Mouse (Mus musculus) ovary, postnatal 10 days (tissue): ENCODE data around the gene Frs2.
A peak's percentile ranks its signal among the peaks of the same experiment; 100 is the strongest.

Experiments used
- DNase-seq: peaks from one replicate; pipeline ENCODE4 v3.0.0; 2022; ENCODE audit warnings: low spot score

The Frs2 gene

DNA sequence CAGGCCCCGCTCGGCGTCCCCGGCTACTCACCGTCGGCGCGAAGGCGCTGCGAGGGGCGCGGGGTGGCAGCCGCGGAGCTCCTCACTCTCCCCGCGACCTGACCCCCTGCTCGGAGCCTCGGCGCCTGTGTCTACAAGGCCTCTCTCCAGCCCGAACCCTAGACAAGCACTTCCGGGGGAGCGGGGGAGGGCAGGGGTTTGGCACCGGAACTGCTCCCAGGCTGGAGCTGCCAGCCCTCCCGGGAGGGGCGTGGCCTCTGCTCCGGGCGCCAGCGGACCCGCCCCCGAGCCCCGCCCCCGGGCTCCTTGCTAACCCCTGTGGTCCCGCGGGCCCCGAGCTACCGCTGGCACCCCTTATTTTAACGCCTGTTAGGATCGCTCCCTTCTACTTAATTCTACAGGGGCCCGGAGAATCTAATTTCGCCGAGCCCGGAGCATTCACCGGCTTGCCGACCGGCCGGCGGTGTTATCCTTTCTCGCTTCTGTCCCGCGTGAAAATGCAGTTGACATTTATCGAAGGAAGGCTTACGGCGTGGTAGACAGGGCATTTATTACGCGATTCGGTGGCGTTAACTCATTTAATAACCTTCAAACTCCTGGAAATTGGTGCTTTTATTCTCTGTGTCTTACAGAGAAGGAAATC, at the start of gene Frs2:
Frs2 (minus strand) TSS at position 174 of the 643 bp plus-strand sequence.
- DNase-seq: peak; percentile 90

GRCm38 (mm10) chr10:117196696-117197095, 48.4 kb upstream of the Frs2 start:
- no peak for DNase-seq

DNA sequence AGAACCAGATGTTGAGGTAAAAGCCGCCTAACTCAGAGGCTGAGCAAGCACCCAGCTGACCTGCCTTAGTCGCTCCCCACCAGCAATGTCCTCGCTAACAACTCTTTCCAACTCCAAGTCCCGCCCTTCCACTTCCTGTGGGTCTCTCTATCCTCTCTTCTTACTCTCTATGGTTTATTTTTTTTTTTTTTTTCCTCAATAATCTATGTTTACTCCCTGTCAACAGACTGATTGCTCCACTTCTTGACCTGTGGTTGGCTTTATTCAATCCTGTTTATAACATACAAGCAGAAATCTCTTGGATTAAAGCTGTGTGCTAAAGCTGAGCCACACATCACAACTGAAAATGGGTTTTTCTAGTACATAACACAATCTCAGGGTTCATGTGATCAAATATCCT, 47.4 kb upstream of the Frs2 start:
- no peak for DNase-seq

DNA sequence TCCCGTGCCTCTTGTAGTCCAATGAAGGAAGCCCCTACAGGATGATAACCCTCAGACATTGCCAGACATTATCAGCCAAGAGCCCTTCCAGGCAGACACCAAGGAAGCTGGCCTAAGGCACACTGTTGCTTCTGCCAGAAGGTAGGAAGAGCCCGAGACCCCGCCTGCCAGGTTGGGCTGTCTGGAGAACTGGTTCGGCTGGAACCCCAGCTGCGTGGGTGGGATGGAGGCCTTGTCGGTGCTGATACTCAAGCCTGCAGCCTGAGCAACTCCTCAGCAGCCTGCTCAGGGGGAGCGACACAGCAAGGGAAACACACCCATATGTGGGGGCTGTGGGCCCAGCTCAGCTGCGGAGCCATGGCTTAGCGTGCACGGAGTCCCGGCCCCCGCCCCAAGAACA, 46.7 kb upstream of the Frs2 start:
- DNase-seq: no peak

GRCm38 (mm10) chr10:117193364-117193763, 45.0 kb upstream of the Frs2 start:
- no peak for DNase-seq

DNA sequence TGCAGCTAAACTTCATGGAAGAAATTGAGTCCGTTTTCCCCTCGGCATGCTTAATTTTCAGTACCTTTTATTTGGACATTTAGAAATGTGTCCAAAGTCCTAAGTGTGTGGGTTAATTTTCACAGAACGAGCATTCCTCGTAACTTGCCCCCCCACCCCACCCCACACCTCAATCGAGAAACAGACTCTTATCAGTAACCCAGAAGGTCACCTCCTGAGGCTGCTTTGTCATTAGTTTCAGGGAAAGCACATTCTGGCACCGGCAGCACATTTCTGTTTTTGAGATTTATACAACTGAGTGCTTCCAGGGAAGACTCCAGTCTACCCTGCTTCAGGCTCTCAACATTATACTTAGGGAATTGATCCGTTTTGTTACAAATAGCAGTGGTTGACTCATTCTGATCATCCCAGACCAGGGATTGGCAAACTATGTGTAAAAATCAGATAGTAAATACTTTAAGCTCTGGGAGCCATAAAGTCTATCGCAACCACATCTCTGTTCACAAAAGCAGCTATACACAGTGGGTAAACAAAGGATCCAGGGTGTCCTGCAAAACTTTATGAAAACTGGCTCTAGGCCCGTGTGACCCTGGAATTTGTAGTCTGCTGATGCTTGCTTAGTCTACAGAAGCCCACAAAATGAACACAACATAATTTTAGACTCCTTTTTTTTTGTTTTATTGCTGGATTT, 37.2 kb upstream of the Frs2 start:
- DNase-seq: no peak

DNA sequence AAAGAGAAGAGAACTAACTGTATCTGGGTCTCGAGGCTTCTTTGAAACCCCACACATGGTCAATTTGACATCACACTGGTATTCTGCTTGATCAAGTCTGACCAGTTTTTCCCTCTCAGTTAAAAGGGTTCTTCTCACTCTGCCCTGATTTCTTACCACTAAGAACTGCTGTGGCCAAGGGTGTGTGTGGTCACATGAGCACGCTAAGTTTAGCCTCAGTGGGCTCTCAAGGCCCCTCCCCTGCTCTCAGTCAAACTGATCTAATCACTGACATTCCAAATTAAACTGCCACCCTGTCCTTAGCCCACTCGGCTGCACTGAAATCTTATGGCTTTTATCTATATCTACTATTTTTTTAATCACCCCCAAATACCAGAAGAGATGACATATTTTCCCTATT, 32.8 kb upstream of the Frs2 start:
- DNase-seq: no peak

DNA sequence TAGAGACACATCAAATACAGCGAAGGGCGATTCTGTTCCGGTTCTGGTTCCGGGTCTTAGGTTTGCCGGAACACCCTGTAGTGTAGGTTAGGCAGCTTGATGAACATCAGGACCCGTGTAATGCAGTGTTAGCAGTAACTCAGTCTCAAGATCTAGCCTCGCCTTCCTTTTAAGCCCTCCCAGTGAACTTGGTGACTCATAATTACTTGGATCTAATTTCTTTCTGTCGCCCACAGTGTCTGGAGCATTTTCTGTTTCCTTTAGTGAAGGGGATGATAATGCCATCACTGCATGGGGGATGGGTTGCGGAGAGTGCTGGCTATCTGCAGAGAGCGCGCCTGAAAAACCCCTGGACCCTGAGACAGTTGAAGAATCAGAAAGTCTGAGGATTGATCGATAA, 26.3 kb upstream of the Frs2 start:
- no peak for DNase-seq

DNA sequence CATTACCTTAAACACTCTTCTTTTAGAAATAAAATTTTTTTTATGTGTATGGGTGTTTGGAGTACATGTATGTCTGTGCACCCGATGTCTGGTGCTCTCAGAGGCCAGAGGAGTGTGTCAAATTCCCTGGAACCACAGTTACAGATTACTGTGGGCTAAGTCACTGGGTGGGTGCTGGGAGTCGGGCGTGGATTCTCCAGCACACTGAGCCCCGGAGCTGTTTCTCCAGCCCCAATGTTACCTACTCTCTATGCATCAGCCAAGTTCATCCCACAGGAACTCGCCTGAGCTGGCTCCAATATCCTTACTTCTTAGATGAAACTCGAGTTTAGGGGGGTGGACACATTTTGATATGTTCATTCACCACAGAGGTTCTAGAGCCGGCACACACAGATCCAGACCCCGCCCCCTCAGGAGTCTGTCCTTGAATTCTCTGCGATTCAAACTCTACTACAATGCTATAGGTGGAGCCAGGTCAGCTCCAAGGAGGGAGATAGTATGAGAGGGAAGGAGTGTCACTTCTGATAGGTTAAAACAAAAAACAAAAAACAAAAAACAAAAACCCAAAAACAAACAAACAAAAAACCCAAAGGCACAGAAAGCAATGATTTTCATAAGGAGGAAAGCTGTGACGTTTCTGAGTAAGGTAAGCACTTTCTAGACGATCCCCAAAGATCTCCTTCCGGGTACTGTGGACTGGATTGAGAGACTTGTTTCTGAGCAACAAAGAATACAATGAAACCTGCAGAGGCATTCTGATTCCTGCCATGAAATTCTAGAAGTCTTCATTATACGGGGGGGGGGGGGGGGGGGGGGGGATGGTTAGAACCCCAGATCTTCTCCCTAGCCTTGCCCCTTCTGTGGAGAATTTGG, 25.5 kb upstream of the Frs2 start:
- no peak for DNase-seq

GRCm38 (mm10) chr10:117173111-117173510, 24.8 kb upstream of the Frs2 start:
- no peak for DNase-seq

DNA sequence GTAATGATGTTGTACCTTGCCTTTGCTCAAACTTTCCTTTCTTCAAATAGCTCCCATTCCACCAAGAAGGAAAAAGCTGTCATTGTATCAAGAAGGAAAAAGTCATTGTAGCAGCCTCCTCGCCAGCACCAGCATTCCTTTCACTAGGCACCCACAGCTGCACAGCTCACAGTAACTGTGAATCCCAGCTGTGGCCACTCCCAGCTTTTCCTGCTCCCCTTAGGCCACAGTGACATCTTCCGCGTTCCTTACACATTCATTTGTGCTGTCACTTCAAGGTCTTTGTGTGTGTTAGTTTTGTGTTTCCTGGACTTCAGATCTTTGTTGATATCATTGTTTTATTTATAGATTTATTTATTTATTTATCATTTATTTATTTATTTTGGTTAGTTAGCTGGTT, 23.7 kb upstream of the Frs2 start:
- DNase-seq: no peak

DNA sequence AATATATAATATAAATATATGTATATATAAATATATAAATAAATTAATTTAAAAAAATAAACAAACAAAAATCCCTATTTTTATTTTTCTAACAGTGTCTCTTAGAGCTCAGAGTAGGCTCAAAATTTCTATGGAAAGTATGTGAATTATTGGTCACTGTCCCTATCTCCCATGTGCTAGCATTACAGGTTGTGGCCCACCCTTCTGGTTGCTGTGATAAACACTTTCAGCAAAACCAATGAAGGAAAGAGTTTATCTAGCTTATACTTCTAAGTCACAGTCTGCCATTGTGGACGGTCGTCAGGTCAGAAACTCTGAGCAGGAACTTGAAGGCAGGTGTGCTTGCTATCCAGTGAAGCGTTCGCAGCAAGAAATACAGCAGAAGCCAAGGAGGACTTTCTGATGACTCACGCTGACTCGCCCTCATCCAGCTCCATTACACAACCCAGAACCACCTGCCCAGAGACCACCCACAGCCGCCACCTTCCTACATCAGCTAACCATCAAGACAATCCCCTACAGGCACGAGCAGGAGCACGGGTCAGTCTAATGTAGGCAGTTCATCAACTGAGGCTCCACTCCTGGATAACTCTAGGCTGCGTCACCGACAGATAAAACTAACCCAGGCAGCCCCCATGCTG, 18.6 kb upstream of the Frs2 start:
- DNase-seq: no peak

- DNase-seq: no peak
Observed at GRCm38 (mm10) chr10:117162662-117163061, 14.3 kb upstream of the Frs2 start.

- DNase-seq: no peak
Observed at GRCm38 (mm10) chr10:117160099-117160498, 11.8 kb upstream of the Frs2 start.

- DNase-seq: no peak
Observed at GRCm38 (mm10) chr10:117152247-117152646, 3.9 kb upstream of the Frs2 start.

DNA sequence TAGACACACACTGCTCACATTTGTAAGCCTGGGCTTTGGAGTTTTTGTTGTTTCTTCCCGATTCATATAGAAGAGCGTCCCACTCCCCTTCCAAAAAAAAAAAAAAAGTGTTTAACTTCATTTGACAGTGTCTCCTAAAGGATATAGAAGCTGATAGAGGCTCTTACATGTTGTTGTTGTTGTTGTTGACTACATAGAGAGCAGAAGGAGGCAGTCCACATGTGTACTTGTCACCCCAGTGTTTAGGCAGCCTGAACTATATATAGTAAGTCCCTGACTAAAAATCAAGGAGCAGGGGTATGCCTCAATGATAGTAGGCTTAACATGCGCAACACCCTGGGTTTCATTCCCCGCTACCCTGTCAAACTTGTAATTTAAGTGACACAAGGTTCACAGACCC, 3.3 kb upstream of the Frs2 start:
- no peak for DNase-seq

DNA sequence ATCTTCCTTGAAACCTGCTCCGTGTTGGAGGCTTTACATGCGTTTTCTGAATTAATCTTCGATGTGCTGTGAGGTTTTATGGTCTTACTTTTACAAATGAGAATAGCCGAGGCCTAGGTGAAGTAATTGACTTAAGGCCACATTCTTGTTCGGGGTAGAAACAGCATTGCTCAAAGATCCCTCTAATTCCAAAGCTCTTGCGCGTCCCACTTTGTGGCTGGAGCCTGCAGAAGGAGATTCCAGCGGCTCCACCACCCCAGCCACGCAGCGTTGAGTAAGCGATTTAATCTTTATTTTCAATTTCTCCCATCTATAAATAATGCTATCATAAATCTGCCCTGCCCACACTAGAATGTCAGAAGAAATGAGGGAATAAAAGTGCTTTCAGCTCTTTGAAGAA, 2.9 kb upstream of the Frs2 start:
- DNase-seq: no peak

GRCm38 (mm10) chr10:117150764-117151163, 2.4 kb upstream of the Frs2 start:
- no peak for DNase-seq

- peak; percentile 11 for DNase-seq
Observed at GRCm38 (mm10) chr10:117149942-117150617, 1.7 kb upstream of the Frs2 start.

DNA sequence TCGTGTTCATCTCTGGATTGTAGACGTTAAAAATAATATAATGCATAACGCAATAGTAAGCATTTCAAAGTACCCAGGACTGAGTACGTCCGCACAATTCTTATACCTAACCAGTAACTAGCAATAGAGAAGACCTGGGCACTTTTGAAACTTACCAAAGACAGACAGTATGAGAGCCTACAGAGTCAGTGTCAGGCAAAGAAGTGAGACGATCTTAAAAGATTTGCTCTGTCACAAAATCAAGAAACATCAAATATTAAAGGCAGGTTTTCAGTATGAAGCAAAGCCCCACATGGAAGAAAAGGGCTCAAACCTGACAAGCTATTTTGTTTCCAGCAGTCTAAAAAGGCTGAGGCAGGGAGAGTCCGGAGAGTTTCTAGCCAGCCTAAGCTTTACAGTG, 907 bp upstream of the Frs2 start:
- no peak for DNase-seq

GRCm38 (mm10) chr10:117147463-117148360, 622 bp downstream of the Frs2 start:
- peak; percentile 33 for DNase-seq
